Mouse (Mus musculus): ENCODE measurements around the gene Ddb2.
A peak's percentile ranks its signal among the peaks of the same experiment; 100 is the strongest.
"Not testable (repeated sequence)": the region's sequence is repeated elsewhere in the genome, so short reads cannot be mapped to it uniquely, and the experiment has no call there.

Gene Ddb2

GRCm38 (mm10) chr2:91255661-91256150 is 18.9 kb upstream of the Ddb2 start, which contains the start of gene Pacsin3:
Pacsin3 (plus strand) TSS chr2:91255954.
- no peak for DNase-seq (ENCODE audit: extremely low spot score, low read depth, low spot score)

GRCm38 (mm10) chr2:91254725-91255380 is 18.1 kb upstream of the Ddb2 start:
- no peak for DNase-seq (ENCODE audit: extremely low spot score, low read depth, low spot score)

- DNase-seq (ENCODE audit: extremely low spot score, low read depth, low spot score) = no peak
Measured at GRCm38 (mm10) chr2:91252512-91252911, 15.7 kb upstream of the Ddb2 start.

- no peak for DNase-seq (ENCODE audit: extremely low spot score, low read depth, low spot score)
Measured at GRCm38 (mm10) chr2:91252001-91252400, 15.2 kb upstream of the Ddb2 start.

- no peak for DNase-seq (ENCODE audit: extremely low spot score, low read depth, low spot score)
Measured at GRCm38 (mm10) chr2:91248366-91248765, 11.6 kb upstream of the Ddb2 start.

- DNase-seq (ENCODE audit: extremely low spot score, low read depth, low spot score) = no peak
Measured at GRCm38 (mm10) chr2:91244557-91245228, 7.9 kb upstream of the Ddb2 start.

- DNase-seq (ENCODE audit: extremely low spot score, low read depth, low spot score) = no peak
Measured at GRCm38 (mm10) chr2:91243416-91243815, 6.6 kb upstream of the Ddb2 start.

GRCm38 (mm10) chr2:91242547-91242946 is 5.8 kb upstream of the Ddb2 start:
- DNase-seq (ENCODE audit: extremely low spot score, low read depth, low spot score) = no peak

GRCm38 (mm10) chr2:91237511-91238080 is 814 bp upstream of the Ddb2 start:
- DNase-seq (ENCODE audit: extremely low spot score, low read depth, low spot score) = not testable (repeated sequence)

- no peak for DNase-seq (ENCODE audit: extremely low spot score, low read depth, low spot score)
Measured at GRCm38 (mm10) chr2:91229735-91230134, 7.0 kb downstream of the Ddb2 start.

GRCm38 (mm10) chr2:91223614-91224013 is 13.2 kb downstream of the Ddb2 start:
- DNase-seq (ENCODE audit: extremely low spot score, low read depth, low spot score) = no peak

- no peak for DNase-seq (ENCODE audit: extremely low spot score, low read depth, low spot score)
Measured at GRCm38 (mm10) chr2:91220501-91220900, 16.3 kb downstream of the Ddb2 start.

GRCm38 (mm10) chr2:91217032-91217431 is 19.8 kb downstream of the Ddb2 start:
- no peak for DNase-seq (ENCODE audit: extremely low spot score, low read depth, low spot score)

- DNase-seq (ENCODE audit: extremely low spot score, low read depth, low spot score) = no peak
Measured at GRCm38 (mm10) chr2:91213311-91213710, 23.5 kb downstream of the Ddb2 start.

GRCm38 (mm10) chr2:91206254-91206775 is 30.5 kb downstream of the Ddb2 start:
- no peak for DNase-seq (ENCODE audit: extremely low spot score, low read depth, low spot score)

GRCm38 (mm10) chr2:91202972-91203656 is 33.7 kb downstream of the Ddb2 start:
- no peak for DNase-seq (ENCODE audit: extremely low spot score, low read depth, low spot score)

- DNase-seq (ENCODE audit: extremely low spot score, low read depth, low spot score) = peak; percentile 93
Measured at GRCm38 (mm10) chr2:91202222-91202971, 34.4 kb downstream of the Ddb2 start, which contains the start of the genes Nr1h3 and Acp2. Nr1h3 (minus strand) TSS chr2:91202834. Acp2 (plus strand) TSS chr2:91202885.

- no peak for DNase-seq (ENCODE audit: extremely low spot score, low read depth, low spot score)
Measured at GRCm38 (mm10) chr2:91198888-91199287, 37.9 kb downstream of the Ddb2 start.

GRCm38 (mm10) chr2:91196577-91197001 is 40.2 kb downstream of the Ddb2 start:
- DNase-seq (ENCODE audit: extremely low spot score, low read depth, low spot score) = no peak

- no peak for DNase-seq (ENCODE audit: extremely low spot score, low read depth, low spot score)
Measured at GRCm38 (mm10) chr2:91194624-91195332, 42.0 kb downstream of the Ddb2 start.
